Mouse (Mus musculus): ENCODE measurements around the gene Dnajc6.

DNA sequence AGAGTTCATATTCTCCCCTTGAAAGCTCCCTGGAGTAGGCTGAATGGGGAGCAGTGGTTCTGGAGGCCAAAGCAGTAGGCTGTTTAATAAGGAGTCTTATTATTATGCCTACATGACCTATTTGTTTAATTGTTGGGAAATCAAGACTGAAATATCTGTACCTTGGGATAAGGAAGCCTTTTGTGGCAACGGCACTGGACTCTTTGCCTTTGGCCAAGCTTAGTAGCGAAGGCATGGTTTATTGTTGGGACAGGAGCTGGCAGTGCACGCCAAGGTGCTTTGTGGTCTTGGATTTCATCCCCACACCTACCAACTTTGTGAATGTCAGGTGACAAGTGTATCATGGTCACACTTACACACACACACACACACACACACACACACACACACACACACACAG, 93.3 kb downstream of the Dnajc6 start:
- TF ChIP-seq CTCF (IDR thresholded peaks at IDR 0.05; ENCODE audit: insufficient read depth, low read length), result no peak
- no peak for TF ChIP-seq POLR2A (IDR thresholded peaks at IDR 0.05; ENCODE audit: borderline replicate concordance, extremely low read depth, low read depth, low read length)

Data from lung, adult 2 months (tissue).